Mouse (Mus musculus) right cerebral cortex, adult 18-20 months (tissue): ENCODE results near the gene Mapk10.
"Not testable (repeated sequence)": the region's sequence is repeated elsewhere in the genome, so short reads cannot be mapped to it uniquely, and the experiment has no call there.

Experiments
- DNase-seq: peaks from one replicate; pipeline ENCODE4 v3.0.0; 2022; ENCODE audit warnings: mixed read lengths

Gene Mapk10

DNA sequence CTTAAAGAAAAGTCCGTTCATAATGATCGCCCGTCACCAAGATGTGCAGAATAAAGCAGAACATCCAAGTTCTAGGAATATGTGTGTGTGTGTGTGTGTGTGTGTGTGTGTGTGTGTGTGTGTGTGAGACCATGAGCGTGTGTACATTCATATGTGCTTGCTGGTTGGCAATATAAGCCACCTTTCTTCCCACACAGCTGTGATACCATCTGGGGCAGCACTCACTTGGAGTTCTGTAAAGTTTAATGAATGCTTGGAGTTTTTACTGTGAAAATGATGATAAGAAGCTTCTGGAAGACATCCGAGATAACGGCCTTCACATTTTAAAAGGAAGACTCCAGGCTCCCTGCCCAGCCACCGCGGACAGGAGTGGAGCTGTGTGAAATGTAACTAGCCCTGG, 264.5 kb downstream of the Mapk10 start:
- DNase-seq = peak; percentile 36

DNA sequence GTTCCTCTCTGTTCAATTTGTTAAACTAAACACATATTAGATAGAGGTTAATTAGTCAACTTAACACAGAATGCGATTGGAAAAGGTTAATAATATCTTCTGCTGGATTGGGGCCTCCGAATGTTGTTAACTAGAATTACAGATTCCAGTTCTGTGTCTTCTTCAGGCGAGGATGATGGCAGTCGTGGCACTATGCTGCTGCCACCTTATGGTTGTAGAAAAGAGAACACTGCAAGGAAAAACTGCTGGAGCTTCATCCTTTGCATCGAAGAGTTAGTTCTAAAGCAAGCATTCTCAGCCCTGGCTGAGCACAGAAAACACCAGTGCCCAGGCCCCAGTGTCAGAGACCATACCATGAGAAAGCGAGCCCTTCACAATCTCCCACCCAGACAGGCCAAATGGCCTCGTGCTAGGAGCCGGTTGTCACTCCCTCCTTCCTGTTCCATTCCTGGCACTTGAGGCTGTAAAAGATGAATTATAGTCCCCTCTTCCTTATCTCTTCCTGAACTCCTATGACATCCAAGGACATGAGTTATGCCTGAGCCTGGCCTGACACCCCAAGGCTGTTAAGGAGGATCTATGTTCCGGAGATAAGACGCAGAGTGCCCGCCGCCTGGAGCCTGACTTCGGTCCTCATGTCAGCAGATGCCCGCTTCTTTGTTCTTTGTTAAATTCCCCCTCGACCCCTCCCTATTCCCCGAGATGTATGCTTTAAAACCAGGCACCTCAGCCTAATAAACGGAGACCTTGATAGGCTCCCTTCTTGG, 267.1 kb downstream of the Mapk10 start:
- peak; percentile 26 for DNase-seq

DNA sequence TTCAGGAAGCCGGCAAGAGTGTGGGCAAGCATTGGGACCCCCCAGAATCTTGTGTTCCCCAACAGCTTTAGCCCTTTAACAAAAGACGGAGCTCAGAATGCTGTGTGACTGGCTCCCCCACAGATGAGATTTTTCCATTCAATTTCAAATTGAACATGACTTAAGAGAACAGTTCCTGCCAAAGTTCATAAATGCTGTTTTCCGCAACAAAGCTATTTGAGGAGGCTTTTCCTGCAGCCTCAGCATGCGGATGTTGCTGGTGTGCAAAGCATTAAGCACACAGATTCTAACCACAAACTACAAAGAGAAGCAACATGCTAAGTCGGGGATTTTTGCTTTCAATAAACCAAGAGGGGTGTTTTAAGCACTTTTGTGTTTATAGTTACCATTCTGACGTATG, 281.0 kb downstream of the Mapk10 start:
- no peak for DNase-seq

DNA sequence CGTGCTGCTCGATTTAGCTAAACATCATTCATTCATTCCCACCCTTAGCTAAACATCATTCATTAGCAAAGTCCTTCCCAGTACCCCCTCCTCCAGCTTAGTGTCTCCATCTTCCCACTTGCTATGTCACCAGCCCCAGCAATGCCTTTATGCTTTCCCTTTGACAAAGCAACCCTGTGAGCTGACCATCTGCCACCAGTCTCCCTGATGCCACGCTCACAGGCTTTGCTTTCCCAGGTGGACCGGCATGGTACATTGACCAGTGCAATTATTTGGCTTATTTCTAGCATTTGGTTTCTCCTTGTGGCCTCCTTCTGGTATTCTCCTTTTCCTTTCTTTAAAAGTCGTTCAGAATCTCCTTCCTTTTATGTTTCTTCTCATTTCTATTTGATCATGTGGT, 284.3 kb downstream of the Mapk10 start:
- no peak for DNase-seq

DNA sequence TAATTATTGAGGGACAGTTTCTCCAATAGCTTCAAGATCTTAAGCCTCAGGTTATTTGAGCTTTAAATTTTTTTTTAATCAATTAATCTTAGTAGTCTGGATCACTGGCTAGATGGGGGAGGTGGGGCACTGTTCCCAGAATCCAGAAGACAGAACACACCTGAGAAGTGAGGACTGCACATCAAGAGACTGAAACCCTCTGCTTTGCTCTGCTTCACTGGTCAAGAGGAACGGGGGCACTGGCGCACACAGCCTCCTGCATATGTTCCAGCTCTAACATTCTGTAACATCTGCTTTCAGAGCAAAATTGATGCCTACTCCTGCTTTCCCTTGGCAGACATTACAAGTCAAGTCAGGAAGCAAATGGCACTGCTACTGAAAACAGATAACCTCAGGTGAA, 290.9 kb downstream of the Mapk10 start:
- no peak for DNase-seq

DNA sequence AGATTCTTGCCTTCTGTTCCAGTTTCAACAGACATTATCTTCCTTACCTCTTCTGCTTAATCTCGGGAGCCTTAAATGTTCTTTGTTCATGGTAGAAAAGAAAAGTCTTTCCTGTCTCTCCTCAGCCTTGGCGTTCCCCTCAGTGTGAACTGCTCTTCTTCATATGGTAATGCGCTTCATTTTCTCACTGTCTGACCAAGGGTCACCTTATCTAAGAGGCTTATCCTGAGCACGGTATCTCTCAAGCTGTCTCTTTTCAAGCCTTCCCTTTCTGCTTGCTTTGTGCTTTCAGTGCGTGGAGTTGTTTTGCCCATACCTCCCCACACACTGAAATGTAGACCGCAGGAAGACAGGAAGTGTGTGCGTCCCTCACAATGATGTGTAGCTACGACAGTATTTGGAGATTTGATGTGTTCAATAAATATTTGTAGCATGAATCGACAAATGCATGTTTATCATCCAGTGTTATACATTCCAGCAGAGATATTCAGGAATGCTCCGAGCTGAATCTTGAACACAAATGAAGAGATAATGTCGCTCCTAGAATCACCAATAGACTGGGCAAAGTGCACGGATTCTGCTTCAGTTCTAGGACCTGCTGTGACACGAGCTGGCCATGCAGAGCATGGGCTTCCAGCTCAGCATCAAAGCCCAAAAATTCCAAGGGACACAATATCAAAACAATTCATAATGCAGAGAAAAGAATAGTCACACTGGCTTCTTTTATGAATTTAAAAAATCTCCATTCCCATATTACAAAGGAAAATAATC, 305.5 kb downstream of the Mapk10 start:
- no peak for DNase-seq

DNA sequence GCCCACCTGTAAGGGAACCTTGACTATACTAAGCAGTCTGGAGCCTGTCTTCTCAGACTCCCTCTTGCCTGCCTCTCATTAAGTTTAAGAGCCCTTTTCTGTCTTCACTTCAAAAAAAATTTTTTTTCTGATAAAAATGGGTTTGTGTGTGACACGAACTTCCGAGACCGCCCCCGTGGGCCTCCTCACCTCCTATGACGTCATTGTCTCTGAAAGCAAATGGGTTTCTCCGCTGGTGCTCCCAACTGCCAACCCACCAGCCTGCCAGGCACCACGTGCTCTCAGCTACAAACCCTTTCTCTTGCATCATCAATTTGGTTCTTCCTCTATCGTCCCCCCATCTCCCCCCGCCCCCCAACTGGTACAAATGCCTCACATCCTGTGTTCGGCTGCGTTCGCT, 307.1 kb downstream of the Mapk10 start:
- peak; percentile 38 for DNase-seq

DNA sequence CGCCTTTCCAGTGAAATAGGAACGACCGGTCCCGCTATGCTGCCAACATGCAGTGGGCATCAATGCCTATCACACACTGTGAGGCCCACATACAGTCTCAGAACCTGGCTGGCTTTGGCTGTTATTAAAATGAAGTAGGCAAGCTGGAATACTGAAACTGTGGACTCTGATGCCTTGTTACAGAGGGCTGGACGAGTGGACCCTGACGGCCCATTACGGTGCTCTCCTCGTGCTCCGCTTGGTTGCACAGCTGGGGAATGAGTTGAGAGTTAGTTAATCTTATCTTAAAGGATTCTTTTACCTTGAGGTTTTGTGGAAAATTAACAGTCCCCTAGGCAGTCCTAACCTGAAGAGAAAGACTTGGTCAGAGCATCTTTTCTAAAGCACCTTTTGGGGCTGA, 307.6 kb downstream of the Mapk10 start:
- no peak for DNase-seq

DNA sequence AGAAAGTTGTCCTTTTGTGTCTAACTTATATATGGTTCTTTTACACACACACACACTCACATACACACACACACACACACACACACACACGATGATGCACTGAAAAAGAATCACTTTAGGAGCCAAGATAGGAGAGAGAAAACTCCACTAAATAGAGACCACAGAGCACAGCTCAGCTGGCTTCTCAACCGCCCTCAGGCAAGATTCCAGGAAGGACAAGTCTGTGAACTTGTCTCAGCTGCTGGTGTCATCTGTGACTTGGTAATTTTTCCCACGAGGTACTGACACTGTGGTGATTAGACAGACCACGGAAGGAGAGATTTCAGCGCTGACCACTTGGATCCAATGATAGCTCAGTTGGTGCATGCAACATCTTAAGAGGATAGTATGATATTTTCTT, 310.0 kb downstream of the Mapk10 start:
- DNase-seq = no peak

DNA sequence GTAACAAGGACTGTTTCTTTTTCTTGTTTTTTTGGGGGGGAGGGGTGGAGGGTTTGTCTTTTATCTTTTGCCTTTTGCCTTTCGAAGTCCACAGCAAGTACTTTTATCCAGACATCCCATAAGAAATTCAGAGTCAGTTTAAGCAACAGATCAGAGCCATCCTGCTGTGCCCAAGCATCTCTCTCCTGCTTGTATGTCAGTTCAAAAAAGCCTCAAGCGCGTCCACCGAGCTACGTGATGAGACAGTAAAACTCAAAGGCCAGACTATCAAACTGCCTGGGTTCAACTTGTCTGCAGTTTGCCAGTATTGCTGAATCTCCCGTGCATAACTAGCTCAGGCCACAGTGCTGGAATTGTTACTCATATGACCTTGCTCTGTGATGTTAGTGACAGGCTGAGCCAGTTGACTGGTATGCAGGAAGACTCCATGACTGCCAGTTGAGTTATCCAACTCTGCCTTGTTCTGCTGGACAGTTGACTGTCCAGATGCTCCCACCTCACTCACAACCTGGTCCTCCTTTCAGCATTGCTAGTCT, 311.4 kb downstream of the Mapk10 start:
- no peak for DNase-seq

DNA sequence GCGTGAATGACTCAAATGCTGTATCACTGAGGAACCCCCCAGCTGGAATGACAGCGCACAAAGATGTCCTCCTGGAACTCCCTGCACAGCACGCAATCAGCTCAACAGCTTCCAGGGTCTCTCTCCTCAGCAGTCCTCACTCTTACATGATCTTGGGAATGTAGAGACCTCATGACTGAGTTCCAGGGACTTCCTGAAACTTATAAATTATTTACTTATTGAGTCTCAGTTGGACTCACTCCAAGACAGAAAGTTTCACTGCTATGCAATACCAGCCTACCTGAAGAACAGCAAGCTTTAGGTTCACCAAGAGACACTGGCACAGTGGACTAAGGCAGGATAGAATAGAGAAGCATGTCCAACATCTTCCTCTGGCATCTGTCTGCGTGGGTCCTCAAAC, 312.8 kb downstream of the Mapk10 start:
- DNase-seq = no peak

DNA sequence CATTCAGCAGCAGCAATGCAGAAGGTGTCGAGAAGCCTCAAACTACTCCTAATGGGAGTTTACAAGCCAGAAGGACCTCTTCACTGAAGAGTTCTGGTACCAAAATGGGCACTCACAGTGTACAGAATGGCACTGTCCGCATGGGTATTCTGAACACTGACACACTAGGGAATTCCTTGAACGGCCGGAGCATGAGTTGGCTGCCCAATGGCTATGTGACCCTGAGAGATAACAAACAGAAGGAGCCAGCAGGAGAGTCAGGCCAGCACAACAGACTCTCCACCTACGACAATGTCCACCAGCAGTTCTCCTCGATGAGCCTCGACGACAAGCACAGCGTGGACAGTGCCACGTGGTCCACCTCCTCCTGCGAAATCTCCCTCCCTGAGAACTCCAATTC, 318.9 kb downstream of the Mapk10 start:
- no peak for DNase-seq

DNA sequence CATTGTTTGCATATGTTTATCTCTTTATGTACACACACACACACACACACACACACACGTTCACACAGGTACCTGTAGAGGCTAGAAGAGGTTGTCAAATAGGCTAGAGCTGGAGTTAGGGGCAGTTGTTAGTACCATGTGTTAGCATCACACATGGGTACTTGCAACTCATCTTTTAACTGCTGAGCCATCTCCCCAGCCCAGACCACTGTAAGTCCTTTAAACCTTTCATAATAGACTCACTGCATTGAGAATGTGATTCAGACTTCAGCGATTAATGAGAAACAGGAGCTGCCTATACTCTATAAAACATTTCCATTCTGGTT, 322.0 kb downstream of the Mapk10 start:
- no peak for DNase-seq

DNA sequence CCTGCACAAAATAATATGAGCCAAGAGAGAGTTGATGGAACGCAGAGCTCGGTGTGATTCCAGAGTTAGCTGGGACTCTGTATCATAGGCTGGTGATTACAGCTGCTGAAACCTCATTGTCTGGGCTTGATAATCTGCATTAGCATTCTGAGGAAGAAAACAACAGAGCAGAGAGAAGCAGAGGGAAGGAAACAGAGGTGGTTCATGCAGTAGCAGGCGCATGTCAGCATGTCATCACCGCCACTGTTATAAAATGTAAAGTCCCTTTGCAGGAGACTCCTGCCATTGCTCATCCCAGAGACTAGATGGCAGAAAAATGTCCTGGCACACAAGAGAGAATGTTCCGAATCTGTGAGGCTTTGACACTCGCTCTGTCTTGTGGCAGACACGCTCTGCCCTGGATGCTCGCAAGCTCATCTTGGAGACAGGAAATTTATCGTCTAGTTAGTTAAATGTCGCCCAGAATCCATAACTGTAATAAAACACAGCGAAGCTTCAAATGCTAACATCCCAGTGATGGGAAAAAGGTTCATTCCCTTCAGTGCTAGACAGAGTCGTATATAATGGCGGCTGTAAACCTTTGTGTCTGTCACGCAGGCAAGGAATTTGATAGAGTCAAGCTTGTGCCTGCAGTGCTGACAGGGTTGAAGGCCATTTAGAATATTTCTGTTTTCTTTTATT, 322.5 kb downstream of the Mapk10 start:
- no peak for DNase-seq

DNA sequence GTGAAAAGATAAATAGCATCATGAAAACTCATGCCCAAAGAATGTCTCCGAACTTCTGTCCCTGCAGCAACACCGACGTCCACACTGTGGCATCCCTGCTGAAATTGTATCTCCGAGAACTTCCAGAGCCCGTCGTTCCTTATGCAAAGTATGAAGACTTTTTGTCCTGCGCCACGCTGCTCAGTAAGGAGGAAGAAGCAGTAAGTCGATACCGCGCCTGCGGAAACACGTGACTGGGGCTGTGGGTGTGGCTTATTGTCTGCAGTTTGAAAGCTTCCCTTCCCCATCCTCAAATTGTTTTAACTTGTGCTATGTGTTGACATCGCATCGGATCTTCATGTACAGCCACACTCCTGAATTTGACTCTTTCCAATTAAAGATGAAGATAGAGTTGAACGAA, 335.5 kb downstream of the Mapk10 start:
- no peak for DNase-seq

DNA sequence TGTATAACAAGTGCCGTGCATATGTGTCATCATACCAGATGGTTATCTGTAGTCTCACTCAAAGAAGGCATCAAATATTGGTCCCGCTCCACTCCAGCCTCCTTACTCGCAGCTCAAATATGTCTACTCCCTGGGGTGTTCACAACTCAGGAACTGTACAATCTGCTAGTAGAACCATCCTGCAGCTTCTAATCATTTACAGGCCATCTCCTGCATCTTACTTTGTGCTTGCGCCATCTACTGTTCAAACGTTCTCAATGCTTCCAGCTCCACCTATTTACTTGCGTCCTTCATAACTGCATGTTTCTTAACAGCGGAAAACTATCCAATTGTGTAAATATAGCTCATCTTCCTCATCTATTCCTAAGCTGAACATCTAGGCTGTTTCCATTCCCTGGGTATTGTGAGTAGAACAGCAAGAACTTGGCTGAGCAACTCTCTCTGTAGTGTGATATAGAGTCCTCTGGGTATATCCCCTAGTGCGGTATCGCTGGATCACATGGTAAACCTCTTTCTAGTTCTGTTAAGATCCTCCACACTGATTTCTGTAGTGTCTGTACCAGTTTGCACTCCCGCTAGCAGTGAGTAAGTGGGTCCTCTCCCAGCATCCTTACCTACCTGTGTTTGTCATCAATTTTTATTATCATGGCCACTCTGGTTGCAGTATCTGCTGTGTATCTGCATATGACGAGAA, 336.4 kb downstream of the Mapk10 start:
- DNase-seq = peak; percentile 63

DNA sequence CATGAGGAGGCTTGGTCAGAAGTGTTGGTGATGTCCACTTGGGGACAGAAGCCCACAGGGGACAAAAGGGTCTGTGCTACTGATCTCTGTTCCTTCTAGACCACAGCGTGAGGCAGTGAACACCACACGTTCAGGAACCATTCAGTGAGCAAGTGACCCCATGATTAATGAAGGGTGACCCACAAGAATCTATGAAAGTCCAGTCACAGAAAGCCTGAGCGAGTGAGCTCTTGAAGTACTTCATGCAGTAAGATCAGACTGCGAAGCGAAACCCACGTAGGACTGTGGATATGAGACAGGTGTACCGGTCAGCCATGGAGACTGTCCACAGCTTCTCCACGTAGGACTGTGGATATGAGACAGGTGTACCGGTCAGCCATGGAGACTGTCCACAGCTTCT, 338.1 kb downstream of the Mapk10 start:
- DNase-seq = not testable (repeated sequence)

DNA sequence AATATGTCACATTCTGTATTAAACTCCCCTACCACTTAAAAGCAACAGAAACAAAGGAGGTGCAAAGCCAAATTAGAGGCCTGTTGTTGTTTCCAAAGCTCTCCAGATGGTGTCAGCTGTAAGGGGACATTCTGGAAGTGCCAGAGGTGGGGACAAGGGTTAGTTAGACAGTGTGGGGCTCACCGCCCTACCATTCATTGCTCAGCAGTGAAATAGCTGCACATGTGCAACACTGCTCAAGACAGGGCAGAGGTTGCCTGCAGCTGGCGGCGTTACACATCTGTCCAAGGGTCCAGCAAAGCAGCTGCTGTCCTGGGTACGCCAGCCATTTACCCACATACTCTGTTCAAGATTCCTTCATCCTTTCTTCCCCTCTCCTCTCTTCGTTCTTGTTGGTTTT, 342.9 kb downstream of the Mapk10 start:
- DNase-seq = no peak

DNA sequence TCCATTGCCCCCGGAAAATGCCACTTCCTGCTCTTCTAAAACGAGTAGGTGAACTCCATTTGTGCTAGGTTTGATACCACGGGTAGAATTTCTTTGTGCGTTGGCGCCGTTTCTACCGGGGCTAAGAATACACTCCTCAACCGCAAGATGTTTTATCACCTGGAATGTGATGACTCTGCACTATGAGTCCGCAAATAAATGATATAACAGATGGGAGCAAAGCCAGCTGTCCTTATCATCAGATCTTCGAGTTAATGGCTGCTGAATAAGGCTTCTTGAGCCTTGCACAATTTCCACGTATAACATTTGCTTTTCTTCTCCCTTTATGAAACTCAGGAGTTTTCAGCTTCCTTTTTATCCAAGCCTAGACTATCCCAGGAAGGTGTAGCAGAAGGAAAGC, 351.4 kb downstream of the Mapk10 start:
- no peak for DNase-seq

DNA sequence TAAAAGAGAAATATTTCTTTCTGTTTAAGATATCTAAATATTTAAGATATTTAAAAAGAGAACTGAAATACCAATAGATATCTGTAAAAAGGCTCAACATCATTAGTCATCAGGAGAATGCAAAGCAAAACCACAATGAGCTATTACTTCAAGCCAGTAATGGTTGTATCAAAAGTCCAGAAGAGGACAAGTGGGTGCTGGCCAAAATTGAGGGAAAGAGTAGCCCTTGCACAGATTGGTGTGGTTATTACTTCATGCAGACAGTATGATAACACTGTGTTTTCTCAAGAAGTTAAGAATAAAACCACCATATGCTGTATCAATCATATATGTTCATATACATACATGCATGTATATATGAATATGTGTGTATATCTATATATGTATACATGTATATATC, 353.1 kb downstream of the Mapk10 start:
- no peak for DNase-seq
